Mouse (Mus musculus) MEL (cell line): ENCODE data around the gene Sult6b2. TPM values are rescaled to one million over a fixed set of nuclear protein-coding genes. Genes with fewer than 3 reads are reported as not detected.

Source experiments
- DNase-seq: peaks from one replicate; pipeline ENCODE4 v3.0.0; 2011; ENCODE audit warnings: low read depth, low spot score
- H3K27ac ChIP-seq: 2 replicates; pipeline ENCODE4 v1.5.1; 2012; ENCODE audit warnings: low read depth, mild to moderate bottlenecking, control low read depth, low read length, moderate library complexity; ENCODE audit not compliant: control insufficient read depth
- H3K27me3 ChIP-seq, 2 experiments: fragments of 150-350 bp in 1 of 2; sonication (generic) in 1 of 2; 2 replicates each; pipeline ENCODE4 v1.6.1; 2012; ENCODE audit warnings: low read length in 2 of 2, mild to moderate bottlenecking in 2 of 2, improper control_type of control experiment in 1 of 2, moderate library complexity in 1 of 2; ENCODE audit not compliant: insufficient read depth in 2 of 2, control insufficient read depth in 1 of 2
- H3K36me3 ChIP-seq, 2 experiments: 2 replicates each; pipeline ENCODE4 v1.6.1; 2012 to 2014; ENCODE audit warnings: low read length in 2 of 2, improper control_type of control experiment in 1 of 2, inconsistent platforms in 1 of 2, mild to moderate bottlenecking in 1 of 2; ENCODE audit not compliant: insufficient read depth in 2 of 2, control insufficient read depth in 1 of 2
- H3K4me1 ChIP-seq, 2 experiments: fragments of 150-350 bp in 1 of 2; sonication (generic) in 1 of 2; 2 replicates each; pipeline ENCODE4 v1.6.1; 2012; ENCODE audit warnings: low read length in 2 of 2, improper control_type of control experiment in 1 of 2, mild to moderate bottlenecking in 1 of 2; ENCODE audit not compliant: insufficient read depth in 2 of 2, control insufficient read depth in 1 of 2
- H3K4me3 ChIP-seq, 2 experiments: fragments of 150-350 bp in 1 of 2; sonication (generic) in 1 of 2; 2 replicates each; pipeline ENCODE4 v1.5.1; 2012; ENCODE audit warnings: low read depth in 2 of 2, low read length in 2 of 2, mild to moderate bottlenecking in 2 of 2, moderate library complexity in 2 of 2, control low read depth in 1 of 2, improper control_type of control experiment in 1 of 2; ENCODE audit not compliant: control insufficient read depth in 1 of 2, insufficient read depth in 1 of 2
- H3K79me2 ChIP-seq: 2 replicates; pipeline ENCODE4 v1.6.1; 2012; ENCODE audit warnings: mild to moderate bottlenecking, low read length, moderate library complexity; ENCODE audit not compliant: control insufficient read depth, poor library complexity, insufficient read depth
- H3K9ac ChIP-seq: 2 replicates; pipeline ENCODE4 v1.6.1; 2012; ENCODE audit warnings: low read depth, mild to moderate bottlenecking, control low read depth, low read length, moderate library complexity; ENCODE audit not compliant: control insufficient read depth, poor library complexity, severe bottlenecking
- H3K9me3 ChIP-seq: fragments of 150-350 bp; sonication (generic); replicated peaks from 2 replicates; pipeline ENCODE4 v1.6.1; 2012; ENCODE audit warnings: mild to moderate bottlenecking, low read length, improper control_type of control experiment, moderate library complexity; ENCODE audit not compliant: insufficient read depth
- CHD1 ChIP-seq: IDR thresholded peaks from 2 replicates; pipeline ENCODE4 v1.6.1; 2012; ENCODE audit warnings: low read depth, mild to moderate bottlenecking, inconsistent platforms, low read length, improper control_type of control experiment
- ELF1 ChIP-seq: IDR thresholded peaks from 2 replicates; pipeline ENCODE4 v1.6.1; 2014; ENCODE audit warnings: low read depth, mild to moderate bottlenecking, inconsistent platforms, low read length, improper control_type of control experiment, moderate library complexity
- EP300 ChIP-seq, 2 experiments: IDR thresholded peaks; 2 replicates each; pipeline ENCODE4 v1.6.1; 2011; ENCODE audit warnings: improper control_type of control experiment in 2 of 2, low read length in 2 of 2, low read depth in 1 of 2, mild to moderate bottlenecking in 1 of 2
- GABPA ChIP-seq: IDR thresholded peaks from 2 replicates; pipeline ENCODE4 v1.6.1; 2012; ENCODE audit warnings: low read depth, mild to moderate bottlenecking, inconsistent platforms, low read length, improper control_type of control experiment, moderate library complexity
- HCFC1 ChIP-seq: IDR thresholded peaks from 2 replicates; pipeline ENCODE4 v1.6.1; 2012; ENCODE audit warnings: low read depth, mild to moderate bottlenecking, inconsistent platforms, low read length, improper control_type of control experiment, moderate library complexity
- MAX ChIP-seq: IDR thresholded peaks from 2 replicates; pipeline ENCODE4 v1.6.1; 2011; ENCODE audit warnings: low read length, improper control_type of control experiment
- MAZ ChIP-seq: IDR thresholded peaks from 2 replicates; pipeline ENCODE4 v1.6.1; 2012; ENCODE audit warnings: low read depth, mild to moderate bottlenecking, inconsistent platforms, low read length, improper control_type of control experiment
- MEF2A ChIP-seq: IDR thresholded peaks from 2 replicates; pipeline ENCODE4 v1.6.1; 2014; ENCODE audit warnings: low read depth, mild to moderate bottlenecking, inconsistent platforms, low read length, improper control_type of control experiment; ENCODE audit not compliant: poor library complexity, insufficient replicate concordance, severe bottlenecking; ENCODE audit errors: extremely low read depth
- MXI1 ChIP-seq: IDR thresholded peaks from 2 replicates; pipeline ENCODE4 v1.6.1; 2011; ENCODE audit warnings: mild to moderate bottlenecking, low read depth, low read length, improper control_type of control experiment
- MYB ChIP-seq: IDR thresholded peaks from 2 replicates; pipeline ENCODE4 v1.6.1; 2011; ENCODE audit warnings: mild to moderate bottlenecking, low read depth, low read length, improper control_type of control experiment
- MYC ChIP-seq: IDR thresholded peaks from 2 replicates; pipeline ENCODE4 v1.6.1; 2011; ENCODE audit warnings: low read depth, mild to moderate bottlenecking, low read length, improper control_type of control experiment, moderate library complexity
- POLR2A ChIP-seq, 2 experiments: IDR thresholded peaks; 2 replicates each; pipeline ENCODE4 v1.6.1; 2011 to 2012; ENCODE audit warnings: low read length in 2 of 2, mild to moderate bottlenecking in 2 of 2, control low read depth in 1 of 2, improper control_type of control experiment in 1 of 2, low read depth in 1 of 2, moderate library complexity in 1 of 2; ENCODE audit not compliant: control insufficient read depth in 1 of 2, insufficient read depth in 1 of 2, poor library complexity in 1 of 2
- RCOR1 ChIP-seq: IDR thresholded peaks from 2 replicates; pipeline ENCODE4 v1.6.1; 2012; ENCODE audit warnings: low read depth, mild to moderate bottlenecking, inconsistent platforms, low read length, improper control_type of control experiment
- SIN3A ChIP-seq: IDR thresholded peaks from 2 replicates; pipeline ENCODE4 v1.6.1; 2012; ENCODE audit warnings: low read length, improper control_type of control experiment, inconsistent platforms
- TAL1 ChIP-seq: IDR thresholded peaks from 2 replicates; pipeline ENCODE4 v1.6.1; 2012; ENCODE audit warnings: mild to moderate bottlenecking, inconsistent platforms, low read length, moderate library complexity, mixed read lengths
- TBP ChIP-seq: IDR thresholded peaks from 2 replicates; pipeline ENCODE4 v1.8.0; 2011; ENCODE audit warnings: low read depth, low read length, improper control_type of control experiment
- UBTF ChIP-seq: IDR thresholded peaks from 2 replicates; pipeline ENCODE4 v1.6.1; 2012; ENCODE audit warnings: low read depth, mild to moderate bottlenecking, inconsistent platforms, low read length, improper control_type of control experiment, moderate library complexity, borderline replicate concordance; ENCODE audit not compliant: insufficient read depth
- USF2 ChIP-seq, 2 experiments: IDR thresholded peaks; 2 replicates each; pipeline ENCODE4 v1.6.1; 2011 to 2012; ENCODE audit warnings: improper control_type of control experiment in 2 of 2, low read length in 2 of 2, borderline replicate concordance in 1 of 2, inconsistent platforms in 1 of 2, low read depth in 1 of 2, mild to moderate bottlenecking in 1 of 2; ENCODE audit not compliant: insufficient read depth in 1 of 2
- ZMIZ1 ChIP-seq: IDR thresholded peaks from 2 replicates; pipeline ENCODE4 v1.6.1; 2012; ENCODE audit warnings: low read depth, mild to moderate bottlenecking, inconsistent platforms, low read length, improper control_type of control experiment, moderate library complexity
- polyA plus RNA-seq, 2 experiments: library from polyadenylated mRNA; stranded (reverse) in 1 of 2; unstranded in 1 of 2; fragments of >175 nt in 1 of 2; fragments of >200 nt in 1 of 2; gene quantifications; 2 replicates each; pipeline versions ENCODE4 v1.2.1 to v1.2.4; 2012; ENCODE audit warnings: low replicate concordance in 2 of 2, low read depth in 1 of 2; ENCODE audit not compliant: insufficient read length in 2 of 2, insufficient read depth in 1 of 2, missing spikeins in 1 of 2
- total RNA-seq: library from RNA; depleted of rRNA; stranded (reverse); fragments of 300-350 nt; gene quantifications from 2 replicates; pipeline ENCODE4 v1.2.3, GENCODE M21; 2012

The Sult6b2 gene
- total and polyA plus RNA-seq, 3 experiments, result 0.07 TPM; not detected in 2

DNA sequence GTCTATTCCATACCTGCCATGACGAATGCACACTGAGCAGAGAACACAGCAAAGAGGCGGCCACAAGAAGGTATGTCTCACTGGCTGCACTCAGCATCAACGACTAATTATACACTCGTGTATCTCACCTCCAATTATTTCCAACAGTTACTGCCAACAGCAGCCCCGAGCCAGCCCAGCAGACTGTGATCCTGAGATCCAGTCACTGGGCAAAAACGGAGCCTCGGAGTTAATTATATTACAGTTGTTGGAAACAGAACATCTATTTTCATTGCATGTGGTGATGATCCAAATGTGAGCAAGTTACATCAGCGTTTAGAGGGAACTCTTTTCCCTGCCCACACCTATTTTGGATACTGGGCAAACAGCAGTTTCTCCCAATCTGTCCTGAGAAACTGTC lies 46.1 kb upstream of the Sult6b2 start:
- Histone ChIP-seq H3K27me3 (no peaks in the 10 kb centered on the region), H3K27ac (no peak overlapping the region)

GRCm38 (mm10) chr6:142849326-142849725 lies 45.0 kb upstream of the Sult6b2 start:
- no peak for DNase-seq
- TF ChIP-seq POLR2A (IDR thresholded peaks at IDR 0.05; ENCODE audit: control insufficient read depth in 1 of 2, insufficient read depth in 1 of 2, low read depth in 1 of 2, low read length in 2 of 2, poor library complexity in 1 of 2), result no peak
- TF ChIP-seq TAL1, result no peak
- H3K9me3 ChIP-seq, result no peaks in the 10 kb centered on the region
- no peaks in the 10 kb centered on the region for H3K27me3 ChIP-seq
- H3K4me1 ChIP-seq, result no peaks in the 10 kb centered on the region
- H3K27ac ChIP-seq, result no peak overlapping the region
- no peak overlapping the region for H3K9ac ChIP-seq
- H3K79me2 ChIP-seq, result no peaks in the 10 kb centered on the region
- H3K4me3 ChIP-seq, result no peak overlapping the region
- no peaks in the 10 kb centered on the region; a peak in 1 of 4 replicates for H3K36me3 ChIP-seq

More for the DNA sequence above, 46.1 kb upstream of the Sult6b2 start:
- no peaks in the 10 kb centered on the region; a peak in 1 of 4 replicates for H3K36me3 ChIP-seq
- TF ChIP-seq ZMIZ1 (no peak), MYB (no peak), TBP (no peak), MYC (no peak)
- TF ChIP-seq, all 39 proteins: peak for 0
- no peaks in the 10 kb centered on the region for H3K4me1 ChIP-seq
- no peak for DNase-seq
- no peak overlapping the region for H3K4me3 ChIP-seq
- no peaks in the 10 kb centered on the region for H3K9me3 ChIP-seq
- no peak overlapping the region for H3K9ac ChIP-seq
- H3K79me2 ChIP-seq, result no peaks in the 10 kb centered on the region

DNA sequence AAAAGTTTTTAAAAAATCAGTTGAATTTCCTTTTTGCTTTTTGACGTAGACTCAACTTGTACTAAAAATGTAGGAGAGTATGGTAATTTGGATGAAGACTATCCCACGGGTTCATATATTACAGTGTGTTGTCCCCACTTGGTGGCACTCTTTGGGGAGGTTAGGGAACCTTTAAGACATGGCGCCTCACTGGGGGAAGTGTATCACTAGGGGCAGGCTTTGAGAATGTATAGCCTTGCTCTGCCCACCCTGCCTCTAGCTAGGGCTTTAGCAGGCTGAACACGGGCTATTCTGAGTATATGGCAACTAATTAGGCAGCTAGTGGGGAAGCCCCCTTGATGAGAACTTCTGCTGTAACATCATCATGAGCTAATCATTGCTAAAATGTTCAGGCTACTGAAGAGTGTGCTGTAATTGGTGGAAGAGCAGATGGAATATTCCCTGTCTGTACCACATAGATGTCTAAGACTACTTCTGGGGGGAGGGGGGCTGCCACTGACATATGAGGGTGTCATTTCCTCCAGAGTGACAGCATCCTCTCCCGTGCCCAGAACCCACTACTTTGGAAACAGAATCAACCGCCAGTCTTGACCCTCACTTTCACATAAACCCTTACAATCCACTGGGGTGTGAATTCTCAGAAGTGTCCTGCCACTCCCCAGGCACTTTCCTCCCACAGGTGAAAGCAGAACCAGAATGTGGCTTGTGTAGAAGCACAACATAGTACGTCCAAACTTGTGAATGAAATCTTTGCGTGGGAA lies 43.8 kb upstream of the Sult6b2 start:
- no peak overlapping the region for H3K27ac ChIP-seq
- H3K79me2 ChIP-seq, result no peaks in the 10 kb centered on the region

DNA sequence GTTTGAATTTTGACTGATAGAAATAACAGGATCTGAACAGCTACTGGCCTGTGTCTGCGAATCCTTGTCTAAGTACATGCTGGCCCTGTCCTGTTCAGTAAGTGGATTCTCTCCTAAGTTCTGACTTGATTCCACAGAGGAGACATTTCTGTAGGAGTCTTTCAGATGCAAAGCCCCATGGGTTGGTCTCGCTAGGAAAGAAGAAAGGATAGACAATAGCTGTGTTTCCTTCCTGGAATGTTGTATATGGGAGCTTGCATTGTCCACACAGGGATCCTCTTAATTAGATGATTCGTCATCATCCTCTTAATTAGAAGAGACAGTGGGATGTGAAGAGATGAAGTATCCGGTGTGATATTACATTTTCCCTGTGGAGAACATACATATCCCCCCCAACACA lies 42.6 kb upstream of the Sult6b2 start:
- Histone ChIP-seq H3K79me2 (no peaks in the 10 kb centered on the region), H3K9me3 (no peaks in the 10 kb centered on the region), H3K27me3 (no peaks in the 10 kb centered on the region), H3K27ac (no peak overlapping the region), H3K4me1 (no peaks in the 10 kb centered on the region), H3K36me3 (no peaks in the 10 kb centered on the region), H3K9ac (no peak overlapping the region), H3K4me3 (no peak overlapping the region)
- TF ChIP-seq ELF1 (no peak), USF2 (IDR thresholded peaks at IDR 0.05; ENCODE audit: borderline replicate concordance in 1 of 2, insufficient read depth in 1 of 2, low read depth in 1 of 2, low read length in 2 of 2) (no peak), HCFC1 (no peak), GABPA (no peak), MAZ (no peak), CHD1 (no peak), UBTF (no peak), MXI1 (no peak)
- no peak for DNase-seq

More for the DNA sequence above, 43.8 kb upstream of the Sult6b2 start:
- Histone ChIP-seq H3K4me3 (no peak overlapping the region), H3K4me1 (no peaks in the 10 kb centered on the region), H3K9me3 (no peaks in the 10 kb centered on the region), H3K9ac (no peak overlapping the region), H3K36me3 (no peaks in the 10 kb centered on the region), H3K27me3 (no peaks in the 10 kb centered on the region)
- no peak for DNase-seq
- no peak for TF ChIP-seq EP300 (IDR thresholded peaks at IDR 0.05; ENCODE audit: low read depth in 1 of 2, low read length in 2 of 2)
- no peak for TF ChIP-seq ELF1
- no peak for TF ChIP-seq MEF2A
- TF ChIP-seq RCOR1, result no peak
- TF ChIP-seq MAX, result no peak
- no peak for TF ChIP-seq SIN3A
